Mouse (Mus musculus): ENCODE data around the gene Timp2.

Gene Timp2

DNA sequence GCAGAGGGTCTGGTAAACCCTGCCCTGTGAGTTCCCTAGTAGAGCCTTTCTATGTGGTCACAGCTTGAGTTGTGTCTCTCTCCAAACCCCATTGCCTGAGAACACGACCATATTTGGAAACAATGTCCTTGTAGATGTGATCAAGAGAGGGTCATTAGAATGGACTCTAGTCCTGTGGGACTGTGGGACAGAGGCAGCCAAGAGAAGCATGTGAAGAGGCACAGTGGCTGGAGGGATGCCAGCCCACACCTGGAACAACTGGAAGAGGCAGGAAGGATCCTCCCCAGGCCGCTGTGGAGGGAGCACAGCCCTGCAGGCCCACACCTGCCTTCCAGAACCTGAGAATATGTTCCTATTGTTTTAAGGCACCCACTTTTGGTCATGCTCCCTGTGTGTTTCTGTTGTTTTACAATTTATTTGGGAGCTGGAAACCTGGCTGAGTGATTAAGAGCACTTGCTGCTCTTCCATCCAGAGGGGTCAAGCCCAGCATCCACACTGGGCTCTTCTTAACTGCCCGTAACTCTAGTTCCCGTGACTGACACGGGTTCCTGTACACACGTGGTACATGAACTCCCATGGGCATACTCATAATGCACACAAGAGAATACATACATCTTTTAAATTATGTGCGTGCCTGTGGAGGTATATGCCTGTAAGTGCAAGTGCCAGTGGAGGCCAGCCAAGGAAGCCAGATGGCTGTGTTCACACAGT lies 101.9 kb downstream of the Timp2 start:
- in situ Hi-C loops (cut with MboI, MseI) = no loop called here

All from T-helper 1 cell (primary cell).